Mouse (Mus musculus): ENCODE measurements around the gene Zic4. TPM values are rescaled to one million over a fixed set of nuclear protein-coding genes. Genes with fewer than 3 reads are reported as not detected.

Gene Zic4
- polyA plus RNA-seq (2015; fragmentation: Nextera tagmentation; extraction: Ambion mirVana): 0.20 TPM in 1 of 2 replicates, not detected in the other

- under 1% methylated on average over 45 of the region's 45 CpGs for whole genome bisulfite sequencing
- ATAC-seq (ENCODE audit: borderline replicate concordance, extremely low read depth, low FRiP score, low TSS enrichment): peak; percentile 48; the same call in 1 of the 2 replicates
These were observed at the start of gene Zic4 for GRCm38 (mm10) chr9:91361856-91362601. Zic4 (plus strand) TSS chr9:91362413.

GRCm38 (mm10) chr9:91347591-91347990, 14.6 kb upstream of the Zic4 start:
- H3K4me3 ChIP-seq: no peak overlapping the region
- H3K36me3 ChIP-seq: no peaks in the 10 kb centered on the region
- WGBS: 60% methylated on average over 2 of the region's 2 CpGs
- no peak for ATAC-seq (ENCODE audit: borderline replicate concordance, extremely low read depth, low FRiP score, low TSS enrichment)
- H3K4me2 ChIP-seq: no peak overlapping the region
- H3K4me1 ChIP-seq: no peaks in the 10 kb centered on the region
- no peaks in the 10 kb centered on the region for H3K9me3 ChIP-seq
- no peak overlapping the region for H3K9ac ChIP-seq
- no peak overlapping the region for H3K27ac ChIP-seq
- H3K27me3 ChIP-seq: peaks cover 49% of the 10 kb centered on the region

More at GRCm38 (mm10) chr9:91361856-91362601, at the start of gene Zic4:
- Histone ChIP-seq H3K4me1 (peaks cover 23% of the 10 kb centered on the region), H3K27ac (no peak within 1 kb of the TSS), H3K27me3 (peaks cover 91% of the 10 kb centered on the region), H3K36me3 (no peaks in the 10 kb centered on the region), H3K4me2 (peak within 1 kb of the TSS; percentile 47), H3K4me3 (peak within 1 kb of the TSS; percentile 36), H3K9ac (no peak within 1 kb of the TSS), H3K9me3 (no peaks in the 10 kb centered on the region)

GRCm38 (mm10) chr9:91348746-91349145, 13.5 kb upstream of the Zic4 start:
- no peak overlapping the region for H3K4me3 ChIP-seq
- no peaks in the 10 kb centered on the region for H3K4me1 ChIP-seq
- H3K27ac ChIP-seq: no peak overlapping the region
- H3K9ac ChIP-seq: no peak overlapping the region
- no peak overlapping the region for H3K4me2 ChIP-seq
- H3K36me3 ChIP-seq: no peaks in the 10 kb centered on the region
- ATAC-seq (ENCODE audit: borderline replicate concordance, extremely low read depth, low FRiP score, low TSS enrichment): no peak
- no peaks in the 10 kb centered on the region for H3K9me3 ChIP-seq
- H3K27me3 ChIP-seq: peaks cover 60% of the 10 kb centered on the region
- WGBS: 22% methylated on average over 1 of the region's 1 CpGs

- no peak for ATAC-seq (ENCODE audit: borderline replicate concordance, extremely low read depth, low FRiP score, low TSS enrichment)
- no peak overlapping the region for H3K9ac ChIP-seq
- H3K4me1 ChIP-seq: no peaks in the 10 kb centered on the region
- no peak overlapping the region for H3K4me3 ChIP-seq
- no peak overlapping the region for H3K4me2 ChIP-seq
- no peaks in the 10 kb centered on the region for H3K36me3 ChIP-seq
- H3K9me3 ChIP-seq: no peaks in the 10 kb centered on the region
- peaks cover 76% of the 10 kb centered on the region for H3K27me3 ChIP-seq
- no peak overlapping the region for H3K27ac ChIP-seq
- WGBS: 2% methylated on average over 16 of the region's 16 CpGs
These were observed 11.9 kb upstream of the Zic4 start for GRCm38 (mm10) chr9:91350211-91350791.

- no peaks in the 10 kb centered on the region for H3K36me3 ChIP-seq
- peaks cover 81% of the 10 kb centered on the region for H3K27me3 ChIP-seq
- no peak overlapping the region for H3K27ac ChIP-seq
- peaks cover 5% of the 10 kb centered on the region for H3K4me1 ChIP-seq
- H3K9me3 ChIP-seq: no peaks in the 10 kb centered on the region
- H3K9ac ChIP-seq: no peak overlapping the region
- ATAC-seq (ENCODE audit: borderline replicate concordance, extremely low read depth, low FRiP score, low TSS enrichment): no peak
- H3K4me2 ChIP-seq: no peak overlapping the region
- no peak overlapping the region for H3K4me3 ChIP-seq
- WGBS: 3% methylated on average over 13 of the region's 14 CpGs
These were observed 11.3 kb upstream of the Zic4 start for GRCm38 (mm10) chr9:91350861-91351291.

GRCm38 (mm10) chr9:91351361-91351760, 10.9 kb upstream of the Zic4 start:
- Histone ChIP-seq H3K36me3 (no peaks in the 10 kb centered on the region), H3K4me1 (peaks cover 6% of the 10 kb centered on the region), H3K9me3 (no peaks in the 10 kb centered on the region), H3K9ac (no peak overlapping the region), H3K4me2 (no peak overlapping the region), H3K27ac (no peak overlapping the region), H3K4me3 (no peak overlapping the region), H3K27me3 (peaks cover 82% of the 10 kb centered on the region)
- WGBS: 4% methylated on average over 5 of the region's 5 CpGs
- ATAC-seq (ENCODE audit: borderline replicate concordance, extremely low read depth, low FRiP score, low TSS enrichment): no peak

GRCm38 (mm10) chr9:91351961-91352411, 10.2 kb upstream of the Zic4 start:
- no peak for ATAC-seq (ENCODE audit: borderline replicate concordance, extremely low read depth, low FRiP score, low TSS enrichment)
- H3K36me3 ChIP-seq: no peaks in the 10 kb centered on the region
- H3K4me3 ChIP-seq: no peak overlapping the region
- no peak overlapping the region for H3K4me2 ChIP-seq
- H3K27ac ChIP-seq: no peak overlapping the region
- peaks cover 84% of the 10 kb centered on the region for H3K27me3 ChIP-seq
- no peak overlapping the region for H3K9ac ChIP-seq
- WGBS: 3% methylated on average over 13 of the region's 13 CpGs
- H3K4me1 ChIP-seq: peaks cover 6% of the 10 kb centered on the region
- no peaks in the 10 kb centered on the region for H3K9me3 ChIP-seq

GRCm38 (mm10) chr9:91352786-91353185, 9.4 kb upstream of the Zic4 start:
- H3K9ac ChIP-seq: no peak overlapping the region
- no peak for ATAC-seq (ENCODE audit: borderline replicate concordance, extremely low read depth, low FRiP score, low TSS enrichment)
- WGBS: under 1% methylated on average over 15 of the region's 15 CpGs

GRCm38 (mm10) chr9:91353551-91354433, 8.4 kb upstream of the Zic4 start:
- no peaks in the 10 kb centered on the region for H3K9me3 ChIP-seq
- 6% methylated on average over 36 of the region's 37 CpGs for WGBS
- peaks cover 92% of the 10 kb centered on the region for H3K27me3 ChIP-seq
- ATAC-seq (ENCODE audit: borderline replicate concordance, extremely low read depth, low FRiP score, low TSS enrichment): no peak
- no peak overlapping the region for H3K4me3 ChIP-seq
- H3K27ac ChIP-seq: no peak overlapping the region
- H3K4me2 ChIP-seq: no peak overlapping the region
- H3K9ac ChIP-seq: no peak overlapping the region
- H3K36me3 ChIP-seq: no peaks in the 10 kb centered on the region
- peaks cover 6% of the 10 kb centered on the region for H3K4me1 ChIP-seq

More at GRCm38 (mm10) chr9:91352786-91353185, 9.4 kb upstream of the Zic4 start:
- Histone ChIP-seq H3K4me1 (peaks cover 6% of the 10 kb centered on the region), H3K27ac (no peak overlapping the region), H3K4me3 (no peak overlapping the region), H3K36me3 (no peaks in the 10 kb centered on the region), H3K4me2 (no peak overlapping the region), H3K9me3 (no peaks in the 10 kb centered on the region), H3K27me3 (peaks cover 88% of the 10 kb centered on the region)

- 7% methylated on average over 22 of the region's 22 CpGs for WGBS
- H3K27me3 ChIP-seq: peaks cover 94% of the 10 kb centered on the region
- H3K4me1 ChIP-seq: peaks cover 6% of the 10 kb centered on the region
- H3K27ac ChIP-seq: no peak overlapping the region
- ATAC-seq (ENCODE audit: borderline replicate concordance, extremely low read depth, low FRiP score, low TSS enrichment): no peak
- H3K9ac ChIP-seq: no peak overlapping the region
- H3K9me3 ChIP-seq: no peaks in the 10 kb centered on the region
- no peak overlapping the region for H3K4me3 ChIP-seq
- no peaks in the 10 kb centered on the region for H3K36me3 ChIP-seq
- H3K4me2 ChIP-seq: no peak overlapping the region
These were observed 7.6 kb upstream of the Zic4 start for GRCm38 (mm10) chr9:91354434-91355269.

- H3K36me3 ChIP-seq: no peaks in the 10 kb centered on the region
- H3K9me3 ChIP-seq: no peaks in the 10 kb centered on the region
- H3K4me2 ChIP-seq: peak overlapping the region; percentile 36; the same call in 1 of the 2 replicates
- peak overlapping the region; percentile 6; the same call in 1 of the 2 replicates for H3K4me3 ChIP-seq
- peaks cover 6% of the 10 kb centered on the region for H3K4me1 ChIP-seq
- H3K27ac ChIP-seq: no peak overlapping the region
- peaks cover 94% of the 10 kb centered on the region for H3K27me3 ChIP-seq
- ATAC-seq (ENCODE audit: borderline replicate concordance, extremely low read depth, low FRiP score, low TSS enrichment): no peak
- no peak overlapping the region for H3K9ac ChIP-seq
- WGBS: 1% methylated on average over 7 of the region's 7 CpGs
These were observed 7.0 kb upstream of the Zic4 start for GRCm38 (mm10) chr9:91355270-91355589.
